31 mouse cellular contexts compared by ENCODE assay signal in genomic region chr7:139610328-139610727, GRCm38 (mm10). TPM values are rescaled to one million over a fixed set of nuclear protein-coding genes. Genes with fewer than 3 reads are reported as not detected.
"Had no signal": no experiment of that assay in that cellular context is flagged by ENCODE, and none has a peak within 500 bp of the region (broad histone marks: within the 10 kb centered on the region; RNA-seq: fewer than 3 reads in every experiment).

No protein-coding gene starts in this region.

- H3K36me3 ChIP-seq: heart, embryonic 10.5 days; heart, embryonic 12.5 days; hindbrain, embryonic 10.5 days; hindbrain, embryonic 12.5 days; hindbrain, embryonic 15.5 days; kidney, embryonic 15.5 days; limb, embryonic 13.5 days; limb, embryonic 15.5 days; liver, embryonic 12.5 days had no signal

- H3K9me3 ChIP-seq: heart, embryonic 10.5 days; heart, embryonic 12.5 days; hindbrain, embryonic 10.5 days; hindbrain, embryonic 12.5 days; hindbrain, embryonic 15.5 days; kidney, embryonic 15.5 days; limb, embryonic 13.5 days; limb, embryonic 15.5 days; liver, embryonic 12.5 days had no signal

- DNase-seq: gastrocnemius, adult 2 months; gastrocnemius, postnatal 10 days; gastrocnemius, postnatal 25 days; heart, adult 18-20 months; heart, postnatal 10 days; heart, postnatal 4 days; kidney, adult 11 months; kidney, adult 2 months; kidney, adult 9 months; kidney, postnatal 25 days; kidney, postnatal 4 days; layer of hippocampus, adult 9-11 months; layer of hippocampus, postnatal 36 days; left cerebral cortex, postnatal 4 days had no signal

- H3K9ac ChIP-seq: heart, embryonic 12.5 days; hindbrain, embryonic 12.5 days; hindbrain, embryonic 15.5 days; kidney, embryonic 15.5 days; limb, embryonic 13.5 days; limb, embryonic 15.5 days; liver, embryonic 12.5 days; liver, embryonic 14.5 days had no signal

- ATAC-seq: hindbrain, postnatal 0 days; intestine, embryonic 16.5 days; liver, embryonic 12.5 days had no signal

- H3K27me3 ChIP-seq: liver, embryonic 12.5 days had no signal

- H3K27ac ChIP-seq: gastrocnemius, adult 2 months; heart, embryonic 10.5 days; hindbrain, embryonic 10.5 days; hindbrain, embryonic 12.5 days; hindbrain, embryonic 15.5 days; hindbrain, postnatal 0 days; kidney, embryonic 15.5 days; kidney, postnatal 0 days; limb, embryonic 13.5 days; limb, embryonic 15.5 days; liver, embryonic 12.5 days; liver, embryonic 14.5 days had no signal

- H3K4me3 ChIP-seq: gastrocnemius, adult 2 months; heart, embryonic 10.5 days; heart, embryonic 12.5 days; hindbrain, embryonic 10.5 days; hindbrain, embryonic 12.5 days; hindbrain, embryonic 15.5 days; kidney, embryonic 15.5 days; limb, embryonic 13.5 days; limb, embryonic 15.5 days; liver, embryonic 12.5 days had no signal

- H3K4me1 ChIP-seq: heart, embryonic 10.5 days; heart, embryonic 12.5 days; hindbrain, embryonic 12.5 days; kidney, embryonic 15.5 days; limb, embryonic 13.5 days; limb, embryonic 15.5 days; liver, embryonic 12.5 days had no signal

RNA-seq across cellular contexts. Expression of gene Nkx6-2, which starts 27.7 kb away (rescaled TPM):
- total RNA-seq: gastrocnemius, adult 2 months; gastrocnemius, postnatal 10 days; gastrocnemius, postnatal 25 days; liver, adult 2 months had no signal
- polyA plus RNA-seq: gonadal fat pad, adult 2 months; heart, embryonic 12.5 days; kidney, embryonic 15.5 days; limb, embryonic 11.5 days; liver, adult 2 months; liver, embryonic 14.5 days; liver, embryonic 16.5 days had no signal
